Mouse (Mus musculus) embryonic facial prominence, embryonic 11.5 days (tissue): ENCODE data around the gene Pou2f1. TPM values are rescaled to one million over a fixed set of nuclear protein-coding genes. Genes with fewer than 3 reads are reported as not detected.

Experiments
- ATAC-seq: fragments of 200-750 bp; cut with Nextera tagmentation; replicated peaks from 2 replicates; pipeline ENCODE4 v1.8.0; 2017; ENCODE audit warnings: low read depth; ENCODE audit not compliant: insufficient number of reproducible peaks, low FRiP score, low TSS enrichment
- DNase-seq: peaks from one replicate; pipeline ENCODE4 v3.0.0-alpha.2; 2015; ENCODE audit warnings: low spot score
- H3K27ac ChIP-seq: fragments of 300-500 bp; sonication (generic); replicated peaks from 2 replicates; pipeline ENCODE4 v1.5.1; 2014; ENCODE audit warnings: mild to moderate bottlenecking, low read depth, low read length, control low read depth
- H3K27me3 ChIP-seq: fragments of 300-500 bp; sonication (generic); 2 replicates; pipeline ENCODE4 v1.6.1; 2014; ENCODE audit warnings: mild to moderate bottlenecking, low read length, moderate library complexity, mixed read lengths; ENCODE audit not compliant: control insufficient read depth, insufficient read depth
- H3K36me3 ChIP-seq: fragments of 300-500 bp; sonication (generic); replicated peaks from 2 replicates; pipeline ENCODE4 v1.6.1; 2014; ENCODE audit warnings: low read depth, mild to moderate bottlenecking, low read length, moderate library complexity, mixed read lengths; ENCODE audit not compliant: control insufficient read depth, insufficient read depth
- H3K4me1 ChIP-seq: fragments of 300-500 bp; sonication (generic); 2 replicates; pipeline ENCODE4 v1.6.1; 2014; ENCODE audit warnings: low read length, mixed read lengths; ENCODE audit not compliant: control insufficient read depth, insufficient read depth
- H3K4me2 ChIP-seq: fragments of 300-500 bp; sonication (generic); 2 replicates; pipeline ENCODE4 v1.6.1; 2014; ENCODE audit warnings: low read depth, mild to moderate bottlenecking, control low read depth, low read length, moderate library complexity
- H3K4me3 ChIP-seq: fragments of 300-500 bp; sonication (generic); 2 replicates; pipeline ENCODE4 v1.5.1; 2014; ENCODE audit warnings: low read depth, low read length, control low read depth
- H3K9ac ChIP-seq: fragments of 300-500 bp; sonication (generic); replicated peaks from 2 replicates; pipeline ENCODE4 v1.6.1; 2014; ENCODE audit warnings: mild to moderate bottlenecking, control low read depth, low read length
- H3K9me3 ChIP-seq: fragments of 300-500 bp; sonication (generic); replicated peaks from 2 replicates; pipeline ENCODE4 v1.6.1; 2016; ENCODE audit warnings: mild to moderate bottlenecking, low read length, inconsistent platforms, mixed read lengths; ENCODE audit not compliant: control insufficient read depth
- whole genome bisulfite sequencing: fragments of 180-500 bp; shearing (Covaris S2); extraction: QIAGEN DNeasy Blood & Tissue Kit; methylation state at CpG from one replicate; pipeline ENCODE4 v1.1.7; 2014; 5-methylcytosine and 5-hydroxymethylcytosine counted together
- polyA plus RNA-seq: library from polyadenylated mRNA; unstranded; fragments of >200 nt; fragmentation: Nextera tagmentation; extraction: Ambion mirVana; gene quantifications from 2 replicates; pipeline ENCODE4 v1.2.1, GENCODE M21; 2014

Pou2f1 gene
- polyA plus RNA-seq, 1 experiment from 2014 or later, result 22.8 TPM

- Histone ChIP-seq H3K9me3 (no peaks in the 10 kb centered on the region), H3K9ac (0 out of 2 replicates have a peak overlapping the region, but pooled peaks have one; percentile 9), H3K4me2 (no peak overlapping the region), H3K27ac (0 out of 2 replicates have a peak overlapping the region, but pooled peaks have one; percentile 6), H3K27me3 (no peaks in the 10 kb centered on the region), H3K4me1 (no peaks in the 10 kb centered on the region), H3K36me3 (no peaks in the 10 kb centered on the region), H3K4me3 (no peak overlapping the region)
- ATAC-seq (no peak), DNase-seq (no peak)
- WGBS, result 73% methylated on average over 9 of the region's 9 CpGs
These were observed 141.9 kb downstream of the Pou2f1 start for GRCm38 (mm10) chr1:165860373-165861234.

- DNase-seq (no peak), ATAC-seq (0 out of 2 replicates have a peak, but pooled peaks have one; percentile 14)
- no peak overlapping the region for H3K27ac ChIP-seq
- no peak overlapping the region for H3K4me3 ChIP-seq
- 88% methylated on average over 5 of the region's 5 CpGs for WGBS
- H3K9ac ChIP-seq, result no peak overlapping the region
- no peaks in the 10 kb centered on the region for H3K36me3 ChIP-seq
- H3K9me3 ChIP-seq, result no peaks in the 10 kb centered on the region
- H3K4me1 ChIP-seq, result no peaks in the 10 kb centered on the region
- no peak overlapping the region for H3K4me2 ChIP-seq
- H3K27me3 ChIP-seq, result no peaks in the 10 kb centered on the region
These were observed 144.1 kb downstream of the Pou2f1 start for GRCm38 (mm10) chr1:165858356-165858755.

GRCm38 (mm10) chr1:165857279-165857678 lies 145.2 kb downstream of the Pou2f1 start:
- DNase-seq (no peak), ATAC-seq (no peak)
- H3K27ac ChIP-seq, result no peak overlapping the region
- H3K4me2 ChIP-seq, result no peak overlapping the region
- no peaks in the 10 kb centered on the region for H3K4me1 ChIP-seq
- no peaks in the 10 kb centered on the region for H3K36me3 ChIP-seq
- H3K9me3 ChIP-seq, result no peaks in the 10 kb centered on the region
- H3K9ac ChIP-seq, result no peak overlapping the region
- no peak overlapping the region for H3K4me3 ChIP-seq
- WGBS, result 93% methylated on average over 11 of the region's 11 CpGs
- no peaks in the 10 kb centered on the region for H3K27me3 ChIP-seq

GRCm38 (mm10) chr1:165855759-165856545 lies 146.5 kb downstream of the Pou2f1 start:
- ATAC-seq (no peak), DNase-seq (no peak)

GRCm38 (mm10) chr1:165853729-165854420 lies 148.6 kb downstream of the Pou2f1 start:
- 0 out of 2 replicates have a peak, but pooled peaks have one; percentile 5 for ATAC-seq
- WGBS, result 61% methylated on average over 10 of the region's 10 CpGs
- peak; percentile 78 for DNase-seq
- no peaks in the 10 kb centered on the region for H3K4me1 ChIP-seq
- H3K27ac ChIP-seq, result no peak overlapping the region
- H3K4me2 ChIP-seq, result no peak overlapping the region
- no peak overlapping the region for H3K4me3 ChIP-seq
- H3K9me3 ChIP-seq, result no peaks in the 10 kb centered on the region
- H3K9ac ChIP-seq, result no peak overlapping the region
- H3K36me3 ChIP-seq, result no peaks in the 10 kb centered on the region
- no peaks in the 10 kb centered on the region for H3K27me3 ChIP-seq

More at GRCm38 (mm10) chr1:165855759-165856545, 146.5 kb downstream of the Pou2f1 start:
- H3K4me3 ChIP-seq, result no peak overlapping the region
- H3K27me3 ChIP-seq, result no peaks in the 10 kb centered on the region
- no peak overlapping the region for H3K9ac ChIP-seq
- whole genome bisulfite sequencing, result 52% methylated on average over 9 of the region's 9 CpGs
- H3K27ac ChIP-seq, result no peak overlapping the region
- H3K36me3 ChIP-seq, result no peaks in the 10 kb centered on the region
- H3K4me2 ChIP-seq, result no peak overlapping the region
- H3K4me1 ChIP-seq, result no peaks in the 10 kb centered on the region
- no peaks in the 10 kb centered on the region for H3K9me3 ChIP-seq

GRCm38 (mm10) chr1:165853131-165853721 lies 149.3 kb downstream of the Pou2f1 start:
- DNase-seq (no peak), ATAC-seq (no peak)
- Histone ChIP-seq H3K4me1 (no peaks in the 10 kb centered on the region), H3K4me2 (no peak overlapping the region), H3K9me3 (no peaks in the 10 kb centered on the region), H3K27me3 (no peaks in the 10 kb centered on the region), H3K9ac (no peak overlapping the region), H3K4me3 (no peak overlapping the region), H3K36me3 (no peaks in the 10 kb centered on the region), H3K27ac (no peak overlapping the region)
- 52% methylated on average over 4 of the region's 4 CpGs for WGBS

- Histone ChIP-seq H3K4me1 (no peaks in the 10 kb centered on the region), H3K9ac (no peak overlapping the region), H3K4me2 (no peak overlapping the region), H3K9me3 (no peaks in the 10 kb centered on the region), H3K27ac (no peak overlapping the region), H3K27me3 (no peaks in the 10 kb centered on the region), H3K4me3 (no peak overlapping the region), H3K36me3 (no peaks in the 10 kb centered on the region)
- DNase-seq (no peak), ATAC-seq (no peak)
- WGBS, result 80% methylated on average over 5 of the region's 5 CpGs
These were observed 150.3 kb downstream of the Pou2f1 start for GRCm38 (mm10) chr1:165852131-165852530.
